Mouse (Mus musculus) lung, postnatal 36 days (tissue): ENCODE data around the gene Usp18.

Experiments used
- DNase-seq: peaks from one replicate; pipeline ENCODE4 v3.0.0; 2022; ENCODE audit warnings: mixed read lengths

The Usp18 gene

GRCm38 (mm10) chr6:121226043-121226442 lies 19.7 kb upstream of the Usp18 start:
- no peak for DNase-seq

- DNase-seq = no peak
Observed at GRCm38 (mm10) chr6:121226744-121227143, 19.0 kb upstream of the Usp18 start.

- no peak for DNase-seq
Observed at GRCm38 (mm10) chr6:121228421-121228820, 17.3 kb upstream of the Usp18 start.

GRCm38 (mm10) chr6:121232652-121233051 lies 13.1 kb upstream of the Usp18 start:
- DNase-seq = no peak

GRCm38 (mm10) chr6:121236386-121236785 lies 9.3 kb upstream of the Usp18 start:
- peak; percentile 14 for DNase-seq

- no peak for DNase-seq
Observed at GRCm38 (mm10) chr6:121238209-121238608, 7.5 kb upstream of the Usp18 start.

- DNase-seq = no peak
Observed at GRCm38 (mm10) chr6:121241780-121242179, 3.9 kb upstream of the Usp18 start.

- DNase-seq = no peak
Observed at GRCm38 (mm10) chr6:121243161-121243560, 2.5 kb upstream of the Usp18 start.

- DNase-seq = no peak
Observed at GRCm38 (mm10) chr6:121246037-121246361, 293 bp downstream of the Usp18 start.

- no peak for DNase-seq
Observed at GRCm38 (mm10) chr6:121250406-121250805, 4.7 kb downstream of the Usp18 start.

- DNase-seq = no peak
Observed at GRCm38 (mm10) chr6:121251256-121251655, 5.5 kb downstream of the Usp18 start.

- DNase-seq = peak; percentile 90
Observed at GRCm38 (mm10) chr6:121260548-121260947, 14.8 kb downstream of the Usp18 start.

- no peak for DNase-seq
Observed at GRCm38 (mm10) chr6:121261233-121261632, 15.5 kb downstream of the Usp18 start.

GRCm38 (mm10) chr6:121262004-121262403 lies 16.3 kb downstream of the Usp18 start:
- DNase-seq = no peak

GRCm38 (mm10) chr6:121262496-121262895 lies 16.8 kb downstream of the Usp18 start:
- no peak for DNase-seq

GRCm38 (mm10) chr6:121270156-121270555 lies 24.4 kb downstream of the Usp18 start:
- no peak for DNase-seq

- no peak for DNase-seq
Observed at GRCm38 (mm10) chr6:121271707-121272074, 26.0 kb downstream of the Usp18 start.

- DNase-seq = peak; percentile 92
Observed at GRCm38 (mm10) chr6:121272075-121272800, 26.5 kb downstream of the Usp18 start.

- peak; percentile 74 for DNase-seq
Observed at GRCm38 (mm10) chr6:121274356-121274755, 28.6 kb downstream of the Usp18 start.

GRCm38 (mm10) chr6:121284132-121284531 lies 38.4 kb downstream of the Usp18 start:
- DNase-seq = no peak

GRCm38 (mm10) chr6:121299317-121299716 lies 53.6 kb downstream of the Usp18 start:
- no peak for DNase-seq

- DNase-seq = no peak
Observed at GRCm38 (mm10) chr6:121299954-121300353, 54.2 kb downstream of the Usp18 start, which contains the start of gene Slc6a13. Slc6a13 (plus strand) TSS chr6:121300227.

GRCm38 (mm10) chr6:121300504-121300903 lies 54.8 kb downstream of the Usp18 start:
- no peak for DNase-seq

- DNase-seq = no peak
Observed at GRCm38 (mm10) chr6:121303466-121304220, 57.9 kb downstream of the Usp18 start.
